Comparison of ENCODE assay signal across 25 mouse cellular contexts in genomic region chr4:152305991-152306390, GRCm38 (mm10). TPM values are rescaled to one million over a fixed set of nuclear protein-coding genes. Genes with fewer than 3 reads are reported as not detected.
"Had no signal": no experiment of that assay in that cellular context is flagged by ENCODE, and none has a peak within 500 bp of the region (broad histone marks: within the 10 kb centered on the region; RNA-seq: fewer than 3 reads in every experiment).

No protein-coding gene starts in this region.

- H3K27ac ChIP-seq: kidney, postnatal 0 days; left cerebral cortex, adult 2 months; limb, embryonic 12.5 days; liver, embryonic 12.5 days; liver, embryonic 15.5 days; lung, embryonic 15.5 days; midbrain, embryonic 10.5 days; midbrain, embryonic 15.5 days; stomach, postnatal 0 days had no signal

- H3K4me3 ChIP-seq: layer of hippocampus, adult 2 months; left cerebral cortex, adult 2 months; limb, embryonic 12.5 days; liver, embryonic 12.5 days; liver, embryonic 15.5 days; lung, embryonic 15.5 days; megakaryocyte, embryonic 14.5 days; midbrain, embryonic 10.5 days; midbrain, embryonic 15.5 days had no signal

- H3K9ac ChIP-seq: limb, embryonic 12.5 days; liver, embryonic 12.5 days; liver, embryonic 15.5 days; lung, embryonic 15.5 days; midbrain, embryonic 15.5 days had no signal

- H3K9me3 ChIP-seq: limb, embryonic 12.5 days; liver, embryonic 12.5 days; liver, embryonic 15.5 days; lung, embryonic 15.5 days; midbrain, embryonic 10.5 days; midbrain, embryonic 15.5 days had no signal

- H3K4me2 ChIP-seq: limb, embryonic 12.5 days; liver, embryonic 12.5 days; liver, embryonic 15.5 days; lung, embryonic 15.5 days; midbrain, embryonic 15.5 days had no signal

- H3K4me1 ChIP-seq: limb, embryonic 12.5 days; liver, embryonic 12.5 days; liver, embryonic 15.5 days; lung, embryonic 15.5 days; midbrain, embryonic 15.5 days had no signal

- ATAC-seq: liver, embryonic 12.5 days; midbrain, embryonic 15.5 days had no signal

- DNase-seq: kidney, adult 2 months; kidney, postnatal 25 days; layer of hippocampus, adult 9-11 months; layer of hippocampus, postnatal 36 days; liver; lung, adult 18-20 months; lung, postnatal 10 days; lung, postnatal 36 days; right cerebral cortex, postnatal 4 days; thymus, adult 18-20 months; thymus, postnatal 36 days had no signal

RNA-seq across cellular contexts. Expression of gene Hes3, which starts 14.5 kb away (rescaled TPM):
- polyA plus RNA-seq: kidney, adult 2 months; kidney, embryonic 14.5 days; kidney, postnatal 0 days; large intestine, adult 2 months; limb, embryonic 12.5 days; liver, embryonic 12.5 days; liver, embryonic 15.5 days; lung, embryonic 15.5 days; stomach, postnatal 0 days; urinary bladder, adult 2 months had no signal
